Mouse (Mus musculus) cerebellum, adult 18-20 months (tissue): ENCODE measurements around the gene Ptpn22.

Experiments used
- DNase-seq, 2 experiments: peaks; one replicate each; pipeline ENCODE4 v3.0.0; 2021

Ptpn22 gene

GRCm38 (mm10) chr3:103859851-103860391, 326 bp downstream of the Ptpn22 start:
- DNase-seq = no peak

- no peak for DNase-seq
Measured at GRCm38 (mm10) chr3:103862721-103863220, 3.2 kb downstream of the Ptpn22 start.

GRCm38 (mm10) chr3:103864200-103864599, 4.6 kb downstream of the Ptpn22 start:
- DNase-seq = no peak

GRCm38 (mm10) chr3:103867424-103867971, 7.9 kb downstream of the Ptpn22 start:
- no peak for DNase-seq

GRCm38 (mm10) chr3:103868008-103868407, 8.4 kb downstream of the Ptpn22 start:
- DNase-seq = no peak

GRCm38 (mm10) chr3:103872663-103873098, 13.1 kb downstream of the Ptpn22 start:
- DNase-seq = no peak

GRCm38 (mm10) chr3:103874329-103874728, 14.7 kb downstream of the Ptpn22 start:
- DNase-seq = no peak

GRCm38 (mm10) chr3:103885946-103886345, 26.4 kb downstream of the Ptpn22 start:
- no peak for DNase-seq

GRCm38 (mm10) chr3:103887581-103887980, 28.0 kb downstream of the Ptpn22 start:
- DNase-seq = peak; percentile 65 to 70

- DNase-seq = no peak
Measured at GRCm38 (mm10) chr3:103893374-103893773, 33.8 kb downstream of the Ptpn22 start.

- DNase-seq = peak; percentile 73 to 77
Measured at GRCm38 (mm10) chr3:103904705-103905104, 45.1 kb downstream of the Ptpn22 start.

GRCm38 (mm10) chr3:103907335-103908030, 47.9 kb downstream of the Ptpn22 start:
- DNase-seq = no peak

GRCm38 (mm10) chr3:103908781-103909180, 49.2 kb downstream of the Ptpn22 start:
- DNase-seq = no peak

GRCm38 (mm10) chr3:103913451-103913961, 53.9 kb downstream of the Ptpn22 start:
- DNase-seq = peak in 1 of 2 experiments; percentile 32

GRCm38 (mm10) chr3:103914010-103914669, 54.5 kb downstream of the Ptpn22 start, which contains the start of gene Rsbn1:
Rsbn1 (plus strand) TSS chr3:103914120.
- peak; percentile 94 to 99 for DNase-seq

- DNase-seq = peak in 1 of 2 experiments; percentile 63
Measured at GRCm38 (mm10) chr3:103914732-103915508, 55.3 kb downstream of the Ptpn22 start.

- no peak for DNase-seq
Measured at GRCm38 (mm10) chr3:103915509-103915896, 55.9 kb downstream of the Ptpn22 start.

GRCm38 (mm10) chr3:103916205-103916838, 56.7 kb downstream of the Ptpn22 start:
- no peak for DNase-seq

GRCm38 (mm10) chr3:103916839-103917237, 57.2 kb downstream of the Ptpn22 start:
- no peak for DNase-seq

- DNase-seq = no peak
Measured at GRCm38 (mm10) chr3:103920094-103920493, 60.5 kb downstream of the Ptpn22 start.

- no peak for DNase-seq
Measured at GRCm38 (mm10) chr3:103925302-103925701, 65.7 kb downstream of the Ptpn22 start.

GRCm38 (mm10) chr3:103927511-103927910, 67.9 kb downstream of the Ptpn22 start:
- DNase-seq = peak; percentile 47 to 59
